Mouse (Mus musculus): Measurements from ENCODE around the gene Serf2. TPM values are rescaled to one million over a fixed set of nuclear protein-coding genes. Genes with fewer than 3 reads are reported as not detected.
"Not testable (repeated sequence)": the region's sequence is repeated elsewhere in the genome, so short reads cannot be mapped to it uniquely, and the experiment has no call there.

Serf2 gene
- polyA plus RNA-seq, 1 experiment from 2014 or later: 522 TPM

- DNase-seq (ENCODE audit: low spot score): no peak
Measured at GRCm38 (mm10) chr2:121447006-121447405, 2.0 kb upstream of the Serf2 start.

GRCm38 (mm10) chr2:121448136-121448535, 859 bp upstream of the Serf2 start:
- DNase-seq (ENCODE audit: low spot score): peak; percentile 17

GRCm38 (mm10) chr2:121449545-121450011, 583 bp downstream of the Serf2 start:
- no peak for DNase-seq (ENCODE audit: low spot score)

- peak; percentile 14 for DNase-seq (ENCODE audit: low spot score)
Measured at GRCm38 (mm10) chr2:121450093-121450492, 1.1 kb downstream of the Serf2 start.

DNA sequence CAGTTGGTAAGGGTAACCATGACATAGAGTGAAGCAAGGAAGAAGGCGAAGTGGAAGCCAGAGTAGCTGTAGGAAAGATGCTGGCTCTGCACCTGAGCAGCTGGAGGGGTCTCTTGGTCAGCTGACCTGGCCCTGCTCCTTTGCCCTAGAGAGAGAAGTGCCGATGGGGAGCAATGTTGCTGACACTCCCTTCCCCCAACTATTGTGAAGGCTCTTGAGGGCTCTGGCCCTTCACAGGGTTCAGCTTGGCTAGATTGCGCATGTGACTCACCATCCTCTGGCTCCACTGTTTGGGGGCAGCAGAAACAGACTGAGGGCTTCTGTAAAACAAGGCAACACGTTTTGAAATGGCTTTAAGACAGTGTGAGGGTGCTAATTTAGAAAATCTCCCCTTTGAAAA, 3.4 kb downstream of the Serf2 start:
- DNase-seq (ENCODE audit: low spot score): no peak

DNA sequence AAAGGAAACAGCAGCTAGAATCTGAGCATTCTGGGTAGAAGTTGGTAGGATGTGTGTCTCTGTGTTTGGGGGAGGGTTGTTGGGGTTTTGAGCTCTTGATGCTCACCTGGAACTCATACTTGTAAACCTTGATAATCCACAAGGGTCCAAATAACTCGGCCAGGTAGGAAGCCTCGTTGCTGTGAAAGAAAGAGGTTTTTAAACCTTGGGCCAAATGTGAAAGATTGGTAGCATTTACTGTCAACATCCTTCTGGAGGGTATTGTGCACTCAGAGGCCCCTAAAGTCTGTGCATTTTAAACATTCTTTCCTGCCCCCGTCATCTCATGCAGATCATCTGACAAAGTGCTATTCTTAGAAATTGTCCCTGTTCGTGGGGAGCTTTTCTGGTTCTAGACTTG, 4.0 kb downstream of the Serf2 start, which contains the start of gene Hypk:
Gene Hypk, plus strand, starts transcription at position 301 of the 400 bp plus-strand sequence.
- no peak for DNase-seq (ENCODE audit: low spot score)

DNA sequence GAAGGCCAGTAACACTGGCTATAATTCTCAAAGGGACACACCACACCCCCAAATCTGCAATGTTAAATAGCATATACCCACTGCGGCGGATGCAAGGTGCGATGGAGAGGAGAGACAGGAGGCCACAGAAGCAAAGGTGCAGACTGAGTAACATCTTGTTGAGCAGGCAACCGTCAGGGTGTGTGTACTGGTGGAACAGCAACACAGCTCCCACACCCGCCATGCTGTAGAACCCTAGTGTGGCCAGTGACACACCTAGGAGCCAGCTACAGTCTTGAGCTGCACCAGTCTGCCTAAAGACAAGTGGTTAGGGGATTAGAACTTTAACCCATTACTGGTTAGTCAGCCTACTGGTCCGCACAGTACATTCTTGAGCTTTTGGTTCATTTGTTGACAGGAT, 4.9 kb downstream of the Serf2 start:
- DNase-seq (ENCODE audit: low spot score): no peak

GRCm38 (mm10) chr2:121455534-121455933, 6.5 kb downstream of the Serf2 start:
- no peak for DNase-seq (ENCODE audit: low spot score)

- DNase-seq (ENCODE audit: low spot score): peak; percentile 93
Measured at GRCm38 (mm10) chr2:121456692-121457642, 8.0 kb downstream of the Serf2 start, which contains the start of gene Serinc4. Gene Serinc4, minus strand, starts transcription at chr2:121456781.

DNA sequence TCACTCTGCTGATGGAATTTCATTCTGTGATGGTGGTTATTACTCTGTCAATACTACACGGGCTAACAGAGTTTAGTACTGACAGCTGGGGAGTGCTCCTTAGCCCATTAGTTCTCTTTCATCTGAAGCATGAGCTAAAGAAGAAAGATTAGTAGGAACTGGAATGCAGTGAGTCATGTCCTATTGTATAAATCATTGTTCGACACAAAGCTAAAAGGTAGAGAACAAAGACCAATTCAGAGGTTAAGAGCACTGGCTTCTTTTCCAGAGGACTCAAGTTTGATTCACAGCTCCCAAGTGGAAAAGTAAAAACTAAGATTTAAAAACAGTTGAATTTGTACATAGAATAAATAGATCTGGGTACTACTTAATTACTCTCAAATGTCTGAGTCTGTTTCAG, 11.1 kb downstream of the Serf2 start:
- DNase-seq (ENCODE audit: low spot score): no peak

GRCm38 (mm10) chr2:121468982-121469381, 20.0 kb downstream of the Serf2 start:
- not testable (repeated sequence) for DNase-seq (ENCODE audit: low spot score)

DNA sequence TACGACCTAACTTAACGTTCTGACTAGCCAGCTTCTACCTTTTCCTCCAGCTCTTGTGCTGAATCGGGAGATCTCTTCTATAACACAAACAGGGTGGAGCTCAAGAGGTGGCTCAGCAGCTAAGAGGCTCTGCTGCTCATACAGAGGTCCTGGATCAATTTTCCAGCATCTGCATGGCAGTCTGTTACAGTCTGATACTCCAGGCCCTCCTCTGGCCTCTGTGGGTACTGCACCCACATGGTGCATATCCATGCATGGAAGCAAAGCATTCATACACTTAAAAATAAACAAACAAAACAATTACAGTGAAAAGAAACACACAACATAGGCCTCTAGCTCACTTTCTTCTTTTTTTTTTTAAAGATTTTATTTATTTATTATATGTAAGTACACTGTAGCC, 23.8 kb downstream of the Serf2 start:
- DNase-seq (ENCODE audit: low spot score): not testable (repeated sequence)

DNA sequence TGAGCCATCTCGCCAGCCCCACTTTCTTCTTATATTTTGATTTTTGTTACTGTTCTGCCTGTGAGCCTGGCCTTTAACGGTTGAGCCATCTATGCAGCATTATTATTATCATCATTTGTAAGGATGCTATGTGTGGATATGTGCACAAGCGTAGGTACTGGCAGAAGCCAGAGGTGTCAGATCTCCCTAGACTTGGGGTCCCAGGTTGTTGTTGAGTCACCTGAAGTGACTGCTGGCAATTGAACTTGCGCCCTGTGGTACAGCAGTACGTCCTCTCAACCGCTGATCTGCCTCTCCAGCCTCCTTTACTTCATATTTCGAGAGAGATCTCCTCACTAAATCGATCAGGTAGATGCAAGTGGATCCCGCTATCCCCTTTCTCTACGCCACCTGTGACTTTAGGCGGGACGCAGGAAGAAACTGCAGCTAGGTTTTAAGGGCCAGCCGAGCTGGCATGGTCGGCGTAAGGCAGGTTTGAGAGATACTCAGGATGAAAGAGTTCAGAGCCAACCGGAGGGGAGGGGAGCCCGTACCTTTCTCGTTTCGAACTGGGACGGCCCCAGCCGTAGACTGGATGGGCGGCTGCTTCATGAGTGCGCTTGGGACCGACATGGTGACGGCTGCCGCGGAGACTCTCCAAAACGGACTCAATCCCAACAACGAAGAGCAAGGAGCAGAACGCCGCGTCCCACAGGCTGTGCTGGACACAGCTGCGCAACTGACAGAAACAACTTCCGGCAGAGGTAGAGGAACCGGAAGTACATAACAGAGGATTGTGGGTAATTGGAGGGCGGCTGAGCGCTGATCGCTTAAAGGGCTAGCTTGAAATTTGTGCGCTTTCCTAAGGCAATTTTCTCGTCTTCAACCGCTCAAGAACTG, 24.5 kb downstream of the Serf2 start, which contains the start of gene Mfap1b:
Gene Mfap1b, minus strand, starts transcription at position 767 of the 879 bp plus-strand sequence.
- peak; percentile 89 for DNase-seq (ENCODE audit: low spot score)

- no peak for DNase-seq (ENCODE audit: low spot score)
Measured at GRCm38 (mm10) chr2:121474180-121474535, 25.2 kb downstream of the Serf2 start.

DNA sequence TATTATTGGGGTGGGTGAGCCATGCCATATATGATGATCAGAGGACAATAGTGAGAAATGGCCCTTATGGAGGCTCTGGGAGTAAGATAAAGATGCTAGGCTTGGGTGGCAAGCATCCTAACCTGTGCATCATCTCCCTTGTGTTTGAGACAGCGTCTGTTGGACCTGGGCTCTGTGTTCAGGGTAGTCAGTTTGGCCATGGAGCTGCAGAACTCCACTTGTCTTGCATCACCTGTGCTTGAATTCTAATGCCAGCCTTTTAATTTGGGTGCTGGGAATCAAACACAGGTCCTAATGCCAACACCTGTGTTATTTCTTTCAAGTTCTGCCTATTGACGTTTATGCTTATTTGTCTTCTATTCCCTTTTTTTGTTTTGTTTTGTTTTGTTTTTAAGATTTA, 26.3 kb downstream of the Serf2 start:
- DNase-seq (ENCODE audit: low spot score): not testable (repeated sequence)

GRCm38 (mm10) chr2:121477491-121478266, 28.7 kb downstream of the Serf2 start:
- no peak for DNase-seq (ENCODE audit: low spot score)

GRCm38 (mm10) chr2:121480498-121480897, 31.5 kb downstream of the Serf2 start:
- DNase-seq (ENCODE audit: low spot score): peak; percentile 52

GRCm38 (mm10) chr2:121480916-121481315, 31.9 kb downstream of the Serf2 start:
- DNase-seq (ENCODE audit: low spot score): not testable (repeated sequence)

DNA sequence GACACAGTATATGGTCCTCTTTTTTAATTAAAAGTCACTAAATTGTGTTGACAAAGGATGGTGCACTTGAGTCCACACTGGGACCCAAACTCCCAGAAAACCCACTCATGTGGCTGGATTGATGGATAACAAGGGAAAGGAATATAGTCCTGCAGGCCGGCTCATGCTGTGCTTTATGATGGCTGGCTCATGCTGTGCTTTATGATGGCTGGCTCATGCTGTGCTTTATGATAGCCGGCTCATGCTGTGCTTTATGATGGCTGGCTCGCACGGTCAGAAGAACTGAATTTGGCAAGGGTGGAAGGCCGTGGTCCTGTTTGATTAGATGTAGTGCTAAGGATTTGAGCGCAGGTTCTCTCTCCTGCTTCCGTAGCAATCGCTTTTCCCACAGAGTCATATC, 34.6 kb downstream of the Serf2 start:
- DNase-seq (ENCODE audit: low spot score): no peak

- DNase-seq (ENCODE audit: low spot score): not testable (repeated sequence)
Measured at GRCm38 (mm10) chr2:121484403-121484802, 35.4 kb downstream of the Serf2 start.

GRCm38 (mm10) chr2:121501550-121501949, 52.6 kb downstream of the Serf2 start:
- not testable (repeated sequence) for DNase-seq (ENCODE audit: low spot score)

Data from thymus, postnatal 0 days (tissue).